Mouse (Mus musculus) layer of hippocampus, adult 2 months (tissue): ENCODE results near the gene Deaf1. TPM values are rescaled to one million over a fixed set of nuclear protein-coding genes. Genes with fewer than 3 reads are reported as not detected.

Experiments used
- DNase-seq, 2 experiments: peaks; one replicate each; pipeline ENCODE4 v3.0.0; 2022; ENCODE audit warnings: low spot score in 2 of 2
- H3K27ac ChIP-seq: fragments of 200-600 bp; 2 replicates; pipeline ENCODE4 v1.8.1; 2022
- H3K4me3 ChIP-seq: fragments of 200-600 bp; 2 replicates; pipeline ENCODE4 v1.8.1; 2022; ENCODE audit warnings: mild to moderate bottlenecking
- CTCF ChIP-seq: fragments of 200-600 bp; conservative IDR thresholded peaks from 2 replicates; pipeline ENCODE4 v1.8.1; 2022; ENCODE audit warnings: antibody characterized with exemption, mild to moderate bottlenecking, moderate library complexity
- long read RNA-seq, 2 experiments: library from polyadenylated mRNA; stranded (forward); transcript quantifications; one replicate each; pipeline ENCODE4 v2.0.0; 2021; ENCODE audit warnings: borderline mapping rate in 2 of 2
- total RNA-seq, 2 experiments: library from RNA; stranded (reverse); gene quantifications; 2 replicates each; pipeline ENCODE4 v1.2.3; 2021

The Deaf1 gene
- total RNA-seq: 10 to 100 TPM; 74.1 to 77.0 TPM
- long read RNA-seq, experiment 1, transcript Deaf1-201 (12 exons, 2,135 nt): major isoform, 70 of 101 reads
- long read RNA-seq, experiment 1, partial matches to known transcripts: 7 of 101 reads
- long read RNA-seq, experiment 1, other reads (novel, unspliced or antisense): 24 of 101 reads
- long read RNA-seq, experiment 2, transcript Deaf1-201 (12 exons, 2,135 nt): major isoform, 86 of 125 reads
- long read RNA-seq, experiment 2, partial matches to known transcripts: 6 of 125 reads
- long read RNA-seq, experiment 2, other reads (novel, unspliced or antisense): 32 of 125 reads

DNA sequence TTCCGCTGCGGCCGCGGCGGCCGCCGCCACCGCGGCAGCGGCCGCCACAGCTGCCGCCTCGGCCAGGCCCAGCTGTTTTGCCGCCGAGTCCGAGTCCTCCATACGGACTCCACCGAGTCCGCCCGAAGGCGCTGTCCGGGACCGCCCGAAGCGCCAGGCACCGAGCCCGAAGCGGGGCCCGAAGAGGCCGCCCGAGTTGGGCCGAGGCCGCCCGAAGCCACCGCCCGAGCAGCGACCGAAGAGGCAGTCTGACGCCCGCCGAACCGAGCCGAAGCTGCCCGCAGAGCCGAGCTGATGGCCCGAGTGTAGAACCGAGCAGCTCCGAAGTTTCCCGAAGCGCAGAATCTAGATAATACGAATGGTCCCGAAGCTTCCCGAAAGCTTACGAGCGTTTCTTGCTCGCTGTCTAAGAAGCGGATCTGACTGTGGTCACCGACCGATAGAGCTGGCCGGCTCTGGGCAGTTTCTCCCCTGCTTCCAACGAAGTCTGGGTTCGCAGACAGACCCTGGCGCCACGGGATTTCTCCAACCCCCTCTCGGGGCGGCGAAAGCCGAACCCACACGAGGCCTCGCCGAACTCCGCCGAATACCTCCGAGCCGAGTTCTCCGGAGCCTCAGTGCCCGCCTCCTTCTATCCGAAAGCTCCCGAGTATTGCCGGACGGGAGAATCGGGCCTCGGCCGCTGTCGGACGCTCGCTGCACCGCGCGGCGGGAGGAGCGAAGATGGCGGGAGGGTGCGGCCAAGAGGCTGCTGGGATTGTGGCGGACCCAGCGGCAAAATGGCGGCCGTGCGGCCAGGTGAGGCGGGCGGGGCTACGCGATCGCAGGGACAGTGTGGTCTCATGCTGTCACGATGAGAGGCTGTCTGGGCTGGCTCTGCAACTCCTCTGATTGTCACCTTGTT is at the start of gene Deaf1, which contains the start of gene Tmem80:
Gene Deaf1, minus strand, starts transcription at position 222 of the 904 bp plus-strand sequence.
Gene Tmem80, plus strand, starts transcription at position 271 of the 904 bp plus-strand sequence.
- no peak for TF ChIP-seq CTCF
- H3K27ac ChIP-seq: peak within 1 kb of the TSS; percentile 100
- DNase-seq: peak; percentile 99 to 100
- peak within 1 kb of the TSS; percentile 87 for H3K4me3 ChIP-seq

DNA sequence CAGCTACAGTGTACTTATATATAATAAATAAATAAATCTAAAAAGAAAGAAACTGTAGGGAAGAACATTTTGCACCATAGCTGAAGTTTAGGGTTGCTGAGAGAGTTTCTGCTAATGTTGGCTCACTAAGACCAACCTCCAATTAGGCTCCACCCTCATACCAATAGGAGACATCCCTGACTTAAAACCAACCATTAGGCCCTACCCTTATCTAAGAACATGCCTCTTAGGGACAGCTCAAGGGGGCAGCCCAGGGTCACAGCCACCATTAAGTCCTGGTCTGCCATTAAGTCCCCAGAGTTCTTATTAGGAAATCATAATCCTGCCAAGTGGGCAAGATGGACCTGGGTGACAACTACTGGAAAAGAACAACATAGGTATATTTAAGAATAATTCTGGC is 46.9 kb upstream of the Deaf1 start:
- no peak for TF ChIP-seq CTCF
- H3K27ac ChIP-seq: no peak overlapping the region
- no peak for DNase-seq
- H3K4me3 ChIP-seq: no peak overlapping the region

DNA sequence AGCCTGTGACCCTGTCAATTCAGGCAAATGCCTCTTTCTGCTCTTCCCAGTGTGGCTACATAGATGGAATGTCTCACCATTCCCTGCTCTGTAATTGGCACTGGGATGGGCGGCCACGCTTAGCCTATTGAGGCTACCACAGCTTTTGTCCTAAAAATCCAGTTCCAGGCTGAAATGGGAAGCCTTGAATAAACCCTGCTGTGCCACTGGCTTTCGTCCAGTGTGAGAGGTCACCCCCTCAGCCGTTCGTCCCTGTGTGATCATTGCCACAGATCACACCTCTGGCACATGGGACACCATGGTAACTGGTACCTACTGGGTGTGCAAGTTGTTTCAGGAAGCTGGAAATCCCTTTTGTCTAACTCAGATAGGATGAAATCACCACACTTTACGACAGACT is 46.1 kb upstream of the Deaf1 start:
- no peak overlapping the region for H3K4me3 ChIP-seq
- no peak overlapping the region for H3K27ac ChIP-seq
- no peak for TF ChIP-seq CTCF
- no peak for DNase-seq

DNA sequence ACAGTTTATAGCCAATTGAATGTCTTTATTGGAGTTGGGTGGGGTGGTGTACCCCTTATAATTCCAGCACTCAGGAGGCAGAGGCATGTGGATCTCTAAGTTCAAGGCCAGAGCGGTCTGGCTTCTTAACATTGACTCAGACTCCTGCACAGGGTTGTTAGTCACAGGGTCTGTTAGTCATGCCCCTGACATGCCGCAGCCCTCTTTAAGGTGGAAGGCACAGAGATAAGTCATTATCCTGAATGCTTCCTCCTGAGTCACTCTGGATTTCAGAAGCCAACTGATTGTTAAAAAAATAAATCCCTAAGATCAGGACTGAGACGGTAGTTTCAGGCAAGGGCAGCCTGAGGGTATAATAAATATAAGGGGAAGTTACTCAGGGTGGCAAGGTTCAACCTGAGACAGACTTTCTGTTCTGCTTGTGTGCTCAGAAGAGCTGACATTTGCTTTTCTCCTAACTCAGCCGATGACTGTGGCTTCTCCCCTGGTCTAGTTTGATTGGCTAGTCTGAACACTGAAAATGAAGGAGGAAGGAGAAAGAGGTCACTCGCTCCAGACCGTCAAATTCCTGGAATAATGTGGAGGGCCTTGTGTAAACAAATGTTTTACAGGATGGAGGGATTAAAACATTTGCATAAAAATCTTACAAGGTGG is 44.6 kb upstream of the Deaf1 start:
- no peak for TF ChIP-seq CTCF
- no peak overlapping the region for H3K4me3 ChIP-seq
- DNase-seq: no peak
- H3K27ac ChIP-seq: no peak overlapping the region

DNA sequence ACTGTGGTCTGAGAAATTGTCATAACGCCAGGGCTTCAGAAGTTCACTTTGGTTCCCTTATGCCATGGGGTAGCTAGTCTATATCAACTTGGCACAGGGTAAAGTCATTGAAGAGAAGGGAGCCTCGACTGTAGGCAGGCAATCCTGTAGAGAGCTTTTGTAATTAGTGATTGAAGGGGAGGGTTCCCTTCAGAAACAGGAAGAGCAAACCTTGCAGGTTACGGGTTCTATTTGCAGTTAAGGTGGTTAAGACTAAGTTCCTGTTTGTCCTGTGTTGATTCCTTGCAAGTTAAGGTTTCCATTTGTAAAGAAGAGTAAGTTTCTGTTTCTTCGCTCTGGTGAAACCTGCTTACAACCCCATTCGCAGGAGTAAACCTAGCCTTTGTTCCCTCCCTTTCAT is 42.4 kb upstream of the Deaf1 start:
- no peak overlapping the region for H3K4me3 ChIP-seq
- no peak for TF ChIP-seq CTCF
- no peak for DNase-seq
- no peak overlapping the region for H3K27ac ChIP-seq

DNA sequence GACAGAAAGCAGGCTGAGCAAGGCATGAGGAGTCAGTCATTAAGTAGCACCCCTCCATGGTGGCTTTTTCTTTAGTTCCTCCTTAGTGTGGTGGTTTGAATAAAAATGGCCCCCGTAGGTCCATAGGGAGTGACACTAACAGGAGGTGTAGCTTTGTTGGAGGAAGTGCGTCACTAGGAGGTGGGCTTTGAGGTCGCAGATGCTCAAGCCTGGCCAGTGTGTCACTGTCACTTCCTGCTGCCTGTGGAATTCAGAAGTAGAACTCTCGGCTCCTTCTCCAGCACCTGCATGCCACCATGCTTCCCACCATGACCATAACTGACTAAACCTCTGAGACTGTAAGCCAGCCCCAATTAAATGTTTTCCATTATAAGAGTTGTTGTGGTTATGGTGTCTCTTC is 39.9 kb upstream of the Deaf1 start:
- Histone ChIP-seq H3K27ac (no peak overlapping the region), H3K4me3 (no peak overlapping the region)
- no peak for DNase-seq
- no peak for TF ChIP-seq CTCF

DNA sequence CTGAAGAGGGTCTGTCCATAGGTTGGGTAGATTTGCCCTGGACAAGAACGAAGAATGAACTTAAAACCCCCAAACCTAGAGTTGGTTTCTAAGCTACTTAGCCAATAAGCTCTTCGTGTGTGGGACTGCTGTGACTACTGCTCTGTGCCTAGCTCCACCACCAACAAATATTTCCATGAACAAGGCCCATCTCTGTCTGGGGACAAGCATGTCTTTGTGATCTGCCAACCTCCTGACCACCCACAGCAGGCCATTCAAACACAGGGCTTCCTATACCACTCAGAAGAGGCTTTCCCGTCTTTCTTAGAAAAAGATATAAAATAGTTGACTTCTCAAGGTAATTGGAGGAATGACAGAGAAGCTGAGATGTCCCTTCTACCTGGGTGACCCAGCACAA is 37.6 kb upstream of the Deaf1 start:
- no peak for TF ChIP-seq CTCF
- no peak for DNase-seq
- H3K27ac ChIP-seq: peak overlapping the region; percentile 80
- peak overlapping the region; percentile 10; the same call in 1 of the 2 replicates for H3K4me3 ChIP-seq

DNA sequence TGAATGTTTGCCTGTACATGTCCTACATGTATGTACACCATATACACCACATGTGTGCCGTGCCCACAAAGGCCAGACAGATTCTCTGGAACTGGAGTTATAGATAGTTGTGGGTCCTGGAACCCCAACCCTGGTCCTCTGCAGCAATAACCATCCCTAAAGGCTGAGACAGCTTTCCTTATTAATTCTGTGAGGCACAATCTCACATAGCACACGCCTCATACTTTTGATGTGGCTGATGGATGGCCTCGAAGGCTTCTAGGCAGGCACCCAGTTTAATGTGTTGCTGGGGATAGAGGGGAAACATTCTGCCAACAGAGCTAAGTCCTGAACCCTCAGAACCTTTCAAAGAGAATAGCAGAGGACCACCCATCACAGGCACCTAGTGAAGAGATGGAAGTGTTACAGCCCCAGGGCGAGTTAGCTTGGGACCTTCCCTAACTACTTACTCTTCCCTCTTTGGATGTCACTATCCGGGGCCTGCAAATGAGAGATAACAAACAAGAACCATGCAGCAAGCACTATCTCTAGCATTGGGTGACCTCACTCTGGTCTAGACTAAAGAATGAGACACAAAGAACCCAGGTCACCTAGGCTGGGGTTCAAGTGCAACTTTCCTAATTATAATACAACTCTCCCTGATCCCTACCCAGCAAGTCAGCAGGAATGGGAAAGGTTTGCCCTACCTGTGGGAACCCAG is 37.0 kb upstream of the Deaf1 start:
- H3K27ac ChIP-seq: peak overlapping the region; percentile 79
- no peak for TF ChIP-seq CTCF
- DNase-seq: no peak
- peak overlapping the region; percentile 10 for H3K4me3 ChIP-seq

DNA sequence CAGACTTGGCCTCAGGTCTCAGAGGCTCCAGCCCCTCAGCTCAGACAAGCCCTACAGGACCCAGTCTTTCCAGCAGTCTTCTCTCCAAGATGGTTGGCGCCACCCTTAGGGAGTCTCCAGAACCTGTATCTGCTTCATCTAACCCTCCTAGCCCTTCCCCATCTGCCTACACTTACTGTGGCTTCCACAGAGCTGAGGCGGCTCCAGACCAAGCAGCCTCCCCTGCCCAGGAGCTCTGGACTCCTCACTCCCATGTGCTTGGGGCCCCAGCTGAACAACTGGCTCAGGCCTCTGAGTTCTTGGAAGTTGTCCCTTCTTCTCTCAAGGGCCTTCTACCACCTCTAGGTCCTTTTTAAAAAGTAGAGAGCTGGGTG is 36.2 kb upstream of the Deaf1 start:
- DNase-seq: no peak
- Histone ChIP-seq H3K4me3 (0 out of 2 replicates have a peak overlapping the region, but pooled peaks have one; percentile 2), H3K27ac (peak overlapping the region; percentile 79)
- TF ChIP-seq CTCF: no peak

DNA sequence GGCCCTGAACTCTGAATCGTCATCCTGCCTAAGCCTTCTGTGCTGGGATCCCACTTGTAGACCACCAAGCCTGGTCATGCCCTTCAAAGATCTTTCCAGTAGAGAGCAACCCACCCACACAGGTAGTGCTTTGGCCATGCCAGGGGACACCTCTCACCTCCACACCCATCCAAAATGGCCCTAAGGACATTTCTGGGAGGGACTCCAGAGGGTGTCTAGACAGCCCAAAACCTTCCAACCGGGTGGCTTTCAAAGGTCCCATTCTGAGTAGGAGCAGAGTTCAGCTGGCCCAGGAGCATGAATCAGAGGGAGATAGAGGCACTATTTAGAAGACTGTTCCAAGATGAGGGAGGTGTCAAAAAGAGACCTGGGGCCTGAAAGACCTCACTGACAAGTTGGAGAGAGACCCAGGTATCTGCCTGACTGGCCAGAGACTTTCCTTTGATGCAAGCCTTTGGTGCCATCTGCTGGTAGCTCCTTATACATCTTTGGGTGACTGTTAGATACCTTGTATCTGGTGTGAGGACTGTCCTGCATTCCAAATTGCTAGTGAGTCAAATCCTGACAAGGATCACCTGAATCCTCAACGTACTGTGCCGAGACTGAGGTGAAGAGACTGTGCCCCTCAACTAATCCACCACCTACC is 35.7 kb upstream of the Deaf1 start:
- H3K4me3 ChIP-seq: no peak overlapping the region
- DNase-seq: peak; percentile 72 to 83
- TF ChIP-seq CTCF: peak; percentile 90

DNA sequence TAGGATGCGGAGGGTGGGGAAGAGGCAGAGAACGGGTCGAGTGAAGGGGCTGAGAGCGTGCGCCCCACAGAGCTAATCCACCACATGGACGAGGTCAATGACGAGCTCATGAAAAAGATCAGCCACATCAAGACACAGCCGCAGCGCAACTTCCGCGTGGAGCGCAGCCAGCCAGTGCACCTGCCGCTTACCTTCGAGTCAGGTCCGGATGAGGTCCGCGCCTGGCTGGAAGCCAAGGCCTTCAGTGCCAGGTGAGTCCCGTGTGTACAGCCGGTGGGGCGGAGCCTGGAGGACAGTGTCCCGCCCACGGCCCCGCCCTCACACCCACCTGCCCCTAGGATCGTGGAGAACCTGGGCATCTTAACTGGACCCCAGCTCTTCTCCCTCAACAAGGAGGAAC is 34.0 kb upstream of the Deaf1 start:
- no peak for TF ChIP-seq CTCF
- Histone ChIP-seq H3K27ac (no peak overlapping the region), H3K4me3 (no peak overlapping the region)
- no peak for DNase-seq

More for the DNA sequence above, 35.7 kb upstream of the Deaf1 start:
- peak overlapping the region; percentile 79 for H3K27ac ChIP-seq

DNA sequence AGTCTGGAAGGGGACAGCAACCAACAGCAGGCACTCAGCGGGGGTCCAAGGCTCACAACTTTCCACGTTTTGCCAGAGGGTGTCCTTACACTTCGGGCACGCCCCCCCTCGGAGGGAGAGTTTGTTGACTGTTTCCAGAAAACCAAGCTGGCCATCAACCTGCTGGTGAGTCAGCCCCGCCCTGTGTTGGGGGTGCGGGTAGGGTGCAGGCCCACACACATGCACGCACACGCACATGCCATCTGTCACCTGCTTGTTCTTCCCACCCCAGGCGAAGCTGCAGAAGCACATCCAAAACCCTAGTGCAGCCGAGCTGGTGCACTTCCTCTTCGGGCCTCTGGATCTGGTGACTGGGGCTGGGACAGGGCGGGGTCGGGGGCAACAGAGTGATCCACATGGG is 29.5 kb upstream of the Deaf1 start:
- no peak overlapping the region for H3K4me3 ChIP-seq
- no peak for TF ChIP-seq CTCF
- no peak overlapping the region for H3K27ac ChIP-seq
- peak; percentile 33 to 37 for DNase-seq
